Mouse (Mus musculus): ENCODE measurements around the gene Frmd4b. TPM values are rescaled to one million over a fixed set of nuclear protein-coding genes. Genes with fewer than 3 reads are reported as not detected.

Frmd4b gene
- polyA plus RNA-seq, 1 experiment = 14.3 TPM

GRCm38 (mm10) chr6:97355141-97355540, 262.2 kb downstream of the Frmd4b start:
- H3K27me3 ChIP-seq (ENCODE audit: control insufficient read depth, insufficient read depth, low read length) = no peaks in the 10 kb centered on the region
- 86% methylated on average over 8 of the region's 8 CpGs for WGBS
- TF ChIP-seq POLR2A (IDR thresholded peaks at IDR 0.05; ENCODE audit: low read depth, low read length) (no peak), CTCF (IDR thresholded peaks at IDR 0.05; ENCODE audit: extremely low read depth, insufficient read depth, insufficient read length, insufficient replicate concordance) (no peak)
- H3K4me1 ChIP-seq (ENCODE audit: control insufficient read depth, insufficient read depth, insufficient read length) = no peaks in the 10 kb centered on the region; the same call in 1 of the 2 replicates
- H3K36me3 ChIP-seq (ENCODE audit: control insufficient read depth, insufficient read depth, low read length) = no peaks in the 10 kb centered on the region
- no peak overlapping the region for H3K27ac ChIP-seq (ENCODE audit: insufficient read depth, low read length)
- H3K4me3 ChIP-seq (ENCODE audit: extremely low read depth, insufficient read depth, insufficient read length) = no peak overlapping the region
- DNase-seq (ENCODE audit: low read depth in 1 of 2, low spot score in 2 of 2) = no peak

- no peak for TF ChIP-seq POLR2A (IDR thresholded peaks at IDR 0.05; ENCODE audit: low read depth, low read length)
- TF ChIP-seq CTCF (IDR thresholded peaks at IDR 0.05; ENCODE audit: extremely low read depth, insufficient read depth, insufficient read length, insufficient replicate concordance) = no peak
- no peaks in the 10 kb centered on the region for H3K27me3 ChIP-seq (ENCODE audit: control insufficient read depth, insufficient read depth, low read length)
- no peak for DNase-seq (ENCODE audit: low read depth in 1 of 2, low spot score in 2 of 2)
- no peaks in the 10 kb centered on the region; the same call in 1 of the 2 replicates for H3K4me1 ChIP-seq (ENCODE audit: control insufficient read depth, insufficient read depth, insufficient read length)
- H3K36me3 ChIP-seq (ENCODE audit: control insufficient read depth, insufficient read depth, low read length) = no peaks in the 10 kb centered on the region
- no peak overlapping the region for H3K27ac ChIP-seq (ENCODE audit: insufficient read depth, low read length)
- no peak overlapping the region; the same call in 1 of the 2 replicates for H3K4me3 ChIP-seq (ENCODE audit: extremely low read depth, insufficient read depth, insufficient read length)
- WGBS = 48% methylated on average over 5 of the region's 5 CpGs
These were observed 263.4 kb downstream of the Frmd4b start for GRCm38 (mm10) chr6:97353933-97354332.

- H3K36me3 ChIP-seq (ENCODE audit: control insufficient read depth, insufficient read depth, low read length) = no peaks in the 10 kb centered on the region
- DNase-seq (ENCODE audit: low read depth in 1 of 2, low spot score in 2 of 2) = no peak
- no peak overlapping the region for H3K4me3 ChIP-seq (ENCODE audit: extremely low read depth, insufficient read depth, insufficient read length)
- H3K27me3 ChIP-seq (ENCODE audit: control insufficient read depth, insufficient read depth, low read length) = no peaks in the 10 kb centered on the region
- H3K27ac ChIP-seq (ENCODE audit: insufficient read depth, low read length) = no peak overlapping the region
- WGBS = 47% methylated on average over 6 of the region's 6 CpGs
- TF ChIP-seq CTCF (IDR thresholded peaks at IDR 0.05; ENCODE audit: extremely low read depth, insufficient read depth, insufficient read length, insufficient replicate concordance) (no peak), POLR2A (IDR thresholded peaks at IDR 0.05; ENCODE audit: low read depth, low read length) (no peak)
- no peaks in the 10 kb centered on the region; the same call in 1 of the 2 replicates for H3K4me1 ChIP-seq (ENCODE audit: control insufficient read depth, insufficient read depth, insufficient read length)
These were observed 264.0 kb downstream of the Frmd4b start for GRCm38 (mm10) chr6:97353371-97353770.

GRCm38 (mm10) chr6:97352505-97353154, 264.7 kb downstream of the Frmd4b start:
- DNase-seq (ENCODE audit: low read depth in 1 of 2, low spot score in 2 of 2) = no peak

GRCm38 (mm10) chr6:97349355-97350138, 267.8 kb downstream of the Frmd4b start:
- Histone ChIP-seq H3K27me3 (ENCODE audit: control insufficient read depth, insufficient read depth, low read length) (no peaks in the 10 kb centered on the region), H3K27ac (ENCODE audit: insufficient read depth, low read length) (no peak overlapping the region), H3K4me3 (ENCODE audit: extremely low read depth, insufficient read depth, insufficient read length) (no peak overlapping the region), H3K4me1 (ENCODE audit: control insufficient read depth, insufficient read depth, insufficient read length) (no peaks in the 10 kb centered on the region; the same call in 1 of the 2 replicates), H3K36me3 (ENCODE audit: control insufficient read depth, insufficient read depth, low read length) (no peaks in the 10 kb centered on the region)
- DNase-seq (ENCODE audit: low read depth in 1 of 2, low spot score in 2 of 2) = no peak
- TF ChIP-seq POLR2A (IDR thresholded peaks at IDR 0.05; ENCODE audit: low read depth, low read length) (no peak), CTCF (IDR thresholded peaks at IDR 0.05; ENCODE audit: extremely low read depth, insufficient read depth, insufficient read length, insufficient replicate concordance) (no peak)
- WGBS = 75% methylated on average over 8 of the region's 8 CpGs

More at GRCm38 (mm10) chr6:97352505-97353154, 264.7 kb downstream of the Frmd4b start:
- no peaks in the 10 kb centered on the region for H3K27me3 ChIP-seq (ENCODE audit: control insufficient read depth, insufficient read depth, low read length)
- 17% methylated on average over 10 of the region's 10 CpGs for WGBS
- no peak overlapping the region for H3K4me3 ChIP-seq (ENCODE audit: extremely low read depth, insufficient read depth, insufficient read length)
- H3K27ac ChIP-seq (ENCODE audit: insufficient read depth, low read length) = no peak overlapping the region
- no peaks in the 10 kb centered on the region; the same call in 1 of the 2 replicates for H3K4me1 ChIP-seq (ENCODE audit: control insufficient read depth, insufficient read depth, insufficient read length)
- TF ChIP-seq CTCF (IDR thresholded peaks at IDR 0.05; ENCODE audit: extremely low read depth, insufficient read depth, insufficient read length, insufficient replicate concordance) (no peak), POLR2A (IDR thresholded peaks at IDR 0.05; ENCODE audit: low read depth, low read length) (no peak)
- H3K36me3 ChIP-seq (ENCODE audit: control insufficient read depth, insufficient read depth, low read length) = no peaks in the 10 kb centered on the region

- Histone ChIP-seq H3K4me3 (ENCODE audit: extremely low read depth, insufficient read depth, insufficient read length) (no peak overlapping the region), H3K27ac (ENCODE audit: insufficient read depth, low read length) (no peak overlapping the region), H3K27me3 (ENCODE audit: control insufficient read depth, insufficient read depth, low read length) (no peaks in the 10 kb centered on the region), H3K36me3 (ENCODE audit: control insufficient read depth, insufficient read depth, low read length) (no peaks in the 10 kb centered on the region), H3K4me1 (ENCODE audit: control insufficient read depth, insufficient read depth, insufficient read length) (no peaks in the 10 kb centered on the region)
- DNase-seq (ENCODE audit: low read depth in 1 of 2, low spot score in 2 of 2) = no peak
- 93% methylated on average over 1 of the region's 1 CpGs for WGBS
- TF ChIP-seq POLR2A (IDR thresholded peaks at IDR 0.05; ENCODE audit: low read depth, low read length) = no peak
- no peak for TF ChIP-seq CTCF (IDR thresholded peaks at IDR 0.05; ENCODE audit: extremely low read depth, insufficient read depth, insufficient read length, insufficient replicate concordance)
These were observed 270.4 kb downstream of the Frmd4b start for GRCm38 (mm10) chr6:97346932-97347331.
